Mouse (Mus musculus) ES-CJ7 (cell line): Measurements from ENCODE around the gene Gmds.
A peak's percentile ranks its signal among the peaks of the same experiment; 100 is the strongest.

ENCODE experiments used
- DNase-seq: peaks from one replicate; pipeline ENCODE4 v3.0.0; 2011; ENCODE audit warnings: low read depth, low spot score

The Gmds gene

DNA sequence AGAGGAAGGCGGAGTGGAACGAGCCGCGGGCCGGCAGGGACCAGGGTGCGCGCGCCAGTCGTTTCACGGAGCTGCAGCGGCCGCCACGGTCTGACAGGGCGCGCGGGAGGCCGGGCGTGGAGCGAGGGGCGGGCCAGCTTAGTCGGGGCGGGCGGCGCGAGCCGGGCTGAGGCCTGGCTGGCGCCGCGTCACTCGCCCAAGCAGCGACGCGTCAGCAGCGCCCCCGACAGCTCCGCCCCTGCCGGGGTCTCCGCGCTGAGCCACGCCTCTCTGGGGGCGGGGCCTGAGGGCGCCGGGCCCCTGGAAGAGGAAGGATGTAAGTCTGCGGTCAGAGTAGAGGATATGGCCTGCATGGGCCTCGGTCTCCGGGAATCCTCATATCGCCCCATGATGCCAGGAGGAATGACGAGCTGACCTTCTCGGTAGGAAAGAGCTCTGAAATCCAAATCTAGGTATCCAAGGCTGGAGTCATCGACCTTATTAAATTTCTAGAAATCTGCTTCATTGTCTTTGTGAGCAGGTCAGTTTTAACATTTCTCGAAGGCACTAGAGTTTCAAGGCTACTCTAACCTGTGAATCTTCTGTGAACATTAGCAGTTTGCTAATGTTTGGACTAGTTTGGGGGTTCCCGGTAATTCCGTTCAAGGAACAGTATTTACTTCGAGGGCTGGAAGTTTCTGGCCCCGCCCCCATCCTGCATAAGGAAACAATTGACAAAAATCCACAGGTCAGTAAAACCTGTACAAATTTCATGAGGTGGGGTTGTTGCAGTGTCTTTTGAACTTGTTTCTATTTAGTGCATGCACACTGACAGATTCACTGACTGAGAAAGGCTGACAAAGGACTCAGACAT, at the start of gene Gmds:
Gmds (minus strand) TSS at position 228 of the 853 bp plus-strand sequence.
- DNase-seq = peak; percentile 84

DNA sequence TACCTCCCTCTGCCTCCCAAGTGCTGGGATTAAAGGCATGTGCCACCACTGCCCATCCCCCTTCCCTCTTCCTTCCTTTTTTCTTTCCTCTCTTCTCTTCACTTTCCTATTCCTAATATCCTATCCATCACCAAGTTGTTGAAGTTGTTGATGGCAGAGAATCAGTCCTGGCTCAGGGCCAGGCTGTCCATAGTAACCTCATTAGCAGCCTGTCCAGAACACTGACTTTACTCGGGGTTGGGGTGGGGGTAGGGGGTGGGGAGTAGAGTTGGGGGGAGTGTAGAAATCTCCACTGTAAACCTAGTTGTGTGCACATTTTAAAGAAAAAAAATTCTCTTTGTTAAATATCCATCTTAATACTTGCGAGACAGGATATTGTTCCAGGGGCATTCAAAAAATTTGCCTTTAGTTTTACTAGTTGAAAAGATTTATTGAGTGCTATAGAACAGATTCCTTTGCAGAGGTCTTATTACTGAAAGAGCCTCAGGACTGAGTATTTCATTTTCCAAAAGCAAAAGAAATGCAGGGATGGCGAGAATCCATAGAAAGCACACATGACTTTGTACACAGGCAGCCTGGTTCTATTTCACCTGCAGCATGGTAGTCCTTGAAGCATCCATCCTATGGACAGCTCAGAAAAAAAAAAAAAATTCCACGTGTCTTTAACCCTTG, 47.0 kb upstream of the Gmds start:
- DNase-seq = no peak

DNA sequence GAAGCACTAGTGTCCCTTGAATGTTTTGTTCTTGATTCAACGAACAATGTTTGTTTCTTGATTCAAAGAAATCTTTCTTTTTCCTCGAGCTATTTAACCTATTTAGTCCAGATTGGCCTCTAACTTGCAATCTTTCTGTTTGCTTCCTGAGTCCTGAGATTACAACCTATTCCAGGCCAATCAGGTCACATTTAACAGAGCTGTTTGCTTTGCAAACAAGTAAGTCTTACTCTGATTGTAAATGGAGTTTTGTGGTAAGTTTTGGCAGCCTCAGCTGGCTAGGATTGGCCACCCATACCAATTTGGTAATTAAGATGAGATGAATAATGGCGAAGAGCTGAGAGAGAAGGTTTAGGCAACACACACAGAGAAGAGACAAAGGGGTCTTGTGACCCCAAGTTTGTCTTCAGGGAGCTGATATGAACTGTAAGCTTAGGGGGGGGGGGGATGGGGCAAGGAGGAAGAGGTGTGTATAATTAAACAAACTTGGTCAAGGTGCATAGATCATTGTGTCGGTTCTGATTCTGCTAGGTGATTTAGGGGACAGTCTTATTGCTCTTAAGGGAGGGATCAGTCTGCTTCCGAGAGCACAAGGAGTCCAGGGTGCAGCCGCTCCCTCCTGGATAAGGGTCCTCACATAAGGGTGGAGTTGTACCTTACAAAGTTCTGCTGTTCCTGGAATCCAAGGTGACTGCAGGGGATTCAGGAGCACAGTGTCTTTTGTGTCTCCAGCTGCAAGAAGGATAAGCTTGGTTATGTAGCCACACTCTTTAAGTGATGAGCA, 43.9 kb upstream of the Gmds start:
- no peak for DNase-seq

DNA sequence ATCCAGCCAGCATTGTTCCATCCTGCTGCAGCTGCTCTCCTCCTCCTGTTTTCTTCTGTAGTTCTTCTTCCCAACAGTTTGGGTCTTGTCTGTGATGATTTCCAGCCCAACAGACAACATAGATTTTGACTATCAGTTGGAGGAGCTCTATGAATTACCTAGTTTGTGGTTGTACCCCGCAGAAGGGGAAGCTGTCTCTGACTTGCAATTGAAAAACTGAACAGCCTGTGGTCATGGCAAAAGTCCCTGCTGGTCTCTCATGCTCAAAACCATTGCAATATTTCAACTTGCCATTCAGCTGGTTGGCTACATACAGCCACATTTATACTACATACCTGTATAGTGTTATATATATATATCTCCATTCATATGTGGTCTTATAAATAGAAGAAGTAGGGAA, 40.1 kb upstream of the Gmds start:
- no peak for DNase-seq

DNA sequence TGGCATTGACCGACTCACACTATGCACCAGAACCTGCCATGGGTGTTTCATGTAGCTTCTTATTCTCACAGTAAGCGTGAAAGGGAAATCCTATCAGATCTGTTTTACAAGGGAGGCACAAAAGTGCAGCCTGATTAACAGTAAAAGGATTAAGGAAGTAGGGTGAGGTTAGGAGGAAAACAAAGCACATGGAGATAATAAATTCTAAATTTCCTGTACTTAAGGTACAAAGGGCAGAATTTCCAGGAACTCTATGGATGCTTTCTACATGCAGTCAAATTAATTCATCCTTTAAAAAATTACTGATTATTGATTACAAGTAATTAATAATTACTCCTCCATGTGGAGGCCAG, 34.0 kb upstream of the Gmds start:
- DNase-seq = no peak

DNA sequence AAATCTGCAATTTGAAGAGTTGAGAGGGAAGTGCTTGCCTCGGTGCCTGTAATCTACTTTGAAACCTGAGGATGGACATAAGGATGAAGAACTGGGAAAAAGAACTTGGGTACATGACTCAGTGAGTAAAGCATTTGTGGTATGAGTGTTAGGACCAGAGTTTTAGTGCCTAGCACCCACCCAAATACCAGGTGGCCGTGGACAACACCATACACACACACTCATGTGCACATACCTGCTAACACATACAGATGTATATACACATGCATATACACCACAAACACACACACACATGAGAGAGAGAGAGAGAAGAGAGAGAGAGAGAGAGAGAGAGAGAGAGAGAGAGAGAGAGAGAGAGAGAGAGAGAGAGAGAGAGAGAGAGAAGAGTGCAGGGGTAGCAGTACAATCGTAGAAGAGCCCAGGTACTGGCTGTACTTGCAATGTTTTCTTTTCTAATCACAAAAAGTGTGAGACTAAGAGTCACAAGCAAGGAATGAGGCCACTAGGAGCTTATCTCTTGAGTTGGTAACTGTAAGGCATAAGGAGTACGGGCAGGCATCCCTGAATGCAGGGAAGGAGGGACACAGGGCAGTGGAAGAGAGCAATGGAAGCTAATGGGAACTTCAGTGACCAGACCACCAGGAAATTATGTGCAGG, 33.5 kb upstream of the Gmds start:
- DNase-seq = no peak

DNA sequence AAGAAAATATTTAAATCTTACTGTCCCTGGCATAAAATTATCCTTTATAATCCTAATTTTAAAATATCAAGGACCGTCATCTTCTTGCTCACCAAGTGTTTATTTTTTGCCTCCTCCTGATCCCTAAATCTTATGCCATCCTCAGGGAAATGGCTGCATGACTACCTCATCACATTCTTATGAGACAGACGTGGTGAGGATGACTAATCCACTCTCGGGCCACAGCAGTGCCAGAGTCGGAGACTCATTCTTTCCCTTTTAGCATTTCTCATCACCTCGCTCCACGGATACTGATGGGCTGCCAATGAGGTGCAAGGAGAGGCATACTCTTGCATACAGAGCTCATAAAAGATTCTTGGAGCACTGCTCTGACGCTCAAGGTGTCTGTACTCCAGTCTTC, 32.2 kb upstream of the Gmds start:
- DNase-seq = no peak

DNA sequence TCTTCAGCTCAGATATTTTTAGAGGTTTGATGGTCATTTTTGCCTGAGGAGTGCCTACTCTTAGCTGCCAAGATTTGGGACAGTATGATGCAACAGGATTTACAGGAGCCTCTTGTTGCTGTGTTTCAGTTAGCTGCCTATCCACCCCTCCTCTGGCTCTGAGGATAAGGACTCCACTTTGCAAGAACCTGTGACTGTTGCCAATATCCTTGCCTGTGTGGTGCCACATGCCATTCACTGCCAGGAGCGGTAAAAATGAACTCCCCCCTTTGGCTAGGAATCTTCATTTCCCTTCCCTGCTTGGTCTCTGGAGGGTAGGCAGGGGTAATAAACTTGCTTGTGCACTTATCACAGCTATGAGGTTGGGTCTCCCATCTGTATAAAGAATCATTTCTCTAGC, 31.6 kb upstream of the Gmds start:
- no peak for DNase-seq

DNA sequence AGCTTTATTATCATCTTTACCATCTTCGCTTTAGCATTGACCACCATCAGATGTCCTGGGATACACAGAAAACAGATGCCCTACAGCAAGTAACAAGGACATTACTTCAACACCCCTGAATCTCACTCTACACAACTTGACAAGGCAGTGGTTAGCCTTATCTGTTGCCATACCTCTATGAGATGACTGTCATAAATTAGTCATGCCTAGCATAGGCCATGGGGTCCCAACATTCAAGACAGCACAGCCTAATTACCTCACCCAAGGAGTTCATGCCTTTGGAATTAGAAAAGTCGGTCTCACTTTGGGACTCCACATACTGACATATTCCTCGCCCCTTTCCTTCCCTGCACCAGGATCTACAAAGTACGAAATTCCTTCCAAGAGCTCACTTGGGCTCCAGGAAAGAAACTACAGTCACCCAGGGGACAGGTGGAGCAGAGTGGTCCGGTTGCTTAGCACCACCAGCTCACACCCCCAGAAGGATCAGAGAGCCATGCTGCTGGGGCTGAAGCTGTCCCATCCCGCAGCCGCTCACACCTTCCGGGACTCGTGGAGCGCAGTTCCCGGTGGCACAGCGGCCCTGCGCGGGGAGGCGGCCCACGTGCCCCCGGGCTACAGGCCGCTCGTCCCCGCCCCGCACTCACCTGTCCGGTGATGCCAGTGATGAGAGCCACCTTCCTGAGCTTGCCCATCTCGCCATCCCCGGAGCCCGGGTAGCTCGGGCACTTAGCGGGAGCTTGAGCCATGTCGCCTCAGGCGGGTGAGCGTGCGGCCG, 616 bp downstream of the Gmds start:
- peak; percentile 27 for DNase-seq

DNA sequence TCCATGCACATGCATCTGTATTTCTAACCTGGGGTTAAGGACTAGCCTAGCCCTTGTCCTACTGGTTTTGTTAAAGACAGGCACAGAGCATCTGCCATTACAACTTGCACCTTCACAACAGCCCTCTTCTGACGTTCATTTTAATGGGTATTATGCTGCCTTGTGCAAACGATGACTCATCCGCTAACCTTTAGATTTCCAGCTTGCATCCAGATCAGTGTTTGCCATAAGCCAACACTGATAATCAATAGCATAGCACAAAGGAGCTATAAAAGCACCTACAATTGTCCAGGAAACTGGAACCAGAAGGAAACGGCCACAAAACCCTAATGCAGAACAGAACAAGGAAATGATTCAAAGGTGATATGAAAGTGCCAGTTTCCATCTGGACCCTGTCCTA, 20.2 kb downstream of the Gmds start:
- DNase-seq = no peak

DNA sequence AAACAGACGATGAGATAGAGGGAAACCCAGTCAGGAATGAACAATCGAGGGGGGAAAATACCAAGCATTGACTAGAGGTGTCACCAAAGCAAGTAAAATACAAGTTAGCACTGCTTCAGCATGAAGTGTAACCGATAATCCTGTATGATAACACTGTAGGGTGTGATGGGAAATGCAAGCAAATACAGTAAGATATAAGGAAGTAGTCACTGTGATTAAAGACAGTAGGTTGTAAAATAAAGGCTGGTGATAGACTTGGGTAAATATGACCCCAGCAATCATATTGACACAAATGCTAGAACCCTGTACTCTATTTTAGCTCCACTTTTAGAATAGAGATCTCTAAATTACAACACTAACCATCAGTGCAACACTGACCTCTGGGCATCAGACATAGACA, 21.2 kb downstream of the Gmds start:
- no peak for DNase-seq

DNA sequence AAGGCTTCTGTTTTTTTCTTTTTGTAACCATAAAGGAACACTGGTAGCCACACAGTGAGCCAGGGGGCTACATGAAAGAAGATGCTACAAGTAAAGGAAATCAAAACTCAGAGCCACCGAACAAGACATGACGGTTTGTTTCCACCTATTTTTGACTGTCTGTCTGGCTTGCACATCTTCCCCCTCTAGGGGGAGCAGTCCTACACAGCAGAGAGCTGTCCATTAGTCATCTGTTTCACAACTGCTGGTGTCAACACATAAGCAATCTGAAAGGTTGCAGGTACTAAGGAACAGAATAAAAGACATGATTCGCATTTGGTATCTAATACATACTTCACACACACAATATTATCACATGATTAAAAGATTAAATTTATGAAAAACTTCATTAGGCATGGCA, 25.9 kb downstream of the Gmds start:
- peak; percentile 46 for DNase-seq

DNA sequence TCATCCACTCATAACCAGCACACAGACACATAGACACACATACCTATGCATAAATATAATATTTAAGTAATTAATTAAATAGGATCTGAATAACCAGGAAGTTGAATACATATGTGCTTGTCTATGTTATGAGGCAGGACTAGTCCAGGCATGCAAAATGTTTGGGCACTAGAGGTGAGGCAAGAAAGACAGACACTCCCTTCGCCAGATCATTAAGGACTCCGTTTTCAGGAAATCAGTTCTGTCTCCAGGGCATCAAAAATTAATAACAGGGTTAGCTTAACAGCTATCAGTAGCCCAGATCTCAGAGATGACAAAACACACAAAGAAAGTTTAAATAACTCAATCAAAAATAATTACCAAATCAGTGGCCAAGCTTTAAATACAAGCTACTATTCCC, 27.1 kb downstream of the Gmds start:
- DNase-seq = no peak

DNA sequence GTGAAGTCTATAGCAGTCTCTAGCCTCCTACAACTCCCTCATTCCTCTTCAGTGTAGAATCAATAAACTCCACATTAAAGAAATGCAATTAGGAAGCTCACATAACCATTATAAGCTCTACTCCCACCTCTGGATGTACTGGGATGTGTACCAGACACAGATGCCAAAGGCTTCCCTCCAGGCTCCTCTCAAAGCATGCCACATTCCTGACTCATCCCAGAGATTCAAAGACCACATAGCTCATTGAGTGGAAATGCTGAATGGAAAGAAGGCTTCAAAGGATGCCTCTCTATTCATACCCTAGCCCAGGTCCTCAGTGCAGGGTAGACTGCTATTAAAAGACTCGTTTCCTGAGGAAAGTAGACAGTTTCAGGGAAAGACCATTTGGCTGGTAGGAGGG, 40.1 kb downstream of the Gmds start:
- no peak for DNase-seq

DNA sequence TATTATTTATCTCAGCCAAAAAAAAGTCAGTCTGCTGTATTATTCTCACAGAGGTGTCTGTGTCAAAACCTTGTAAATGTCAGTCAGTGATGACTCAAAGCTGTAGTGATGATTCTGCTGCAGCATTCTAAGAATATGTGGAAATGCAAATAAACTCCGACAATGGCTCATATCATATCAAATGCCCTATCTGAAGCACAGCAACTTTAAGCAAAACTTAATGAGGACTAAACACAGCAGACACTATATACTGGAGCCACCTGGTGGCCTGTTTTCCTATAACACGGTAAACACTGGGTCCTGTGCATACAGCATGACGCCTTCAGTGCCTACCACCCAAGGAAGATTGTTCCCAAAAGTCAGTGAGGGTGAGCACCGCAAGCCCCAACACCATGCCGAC, 41.1 kb downstream of the Gmds start:
- DNase-seq = peak; percentile 31

DNA sequence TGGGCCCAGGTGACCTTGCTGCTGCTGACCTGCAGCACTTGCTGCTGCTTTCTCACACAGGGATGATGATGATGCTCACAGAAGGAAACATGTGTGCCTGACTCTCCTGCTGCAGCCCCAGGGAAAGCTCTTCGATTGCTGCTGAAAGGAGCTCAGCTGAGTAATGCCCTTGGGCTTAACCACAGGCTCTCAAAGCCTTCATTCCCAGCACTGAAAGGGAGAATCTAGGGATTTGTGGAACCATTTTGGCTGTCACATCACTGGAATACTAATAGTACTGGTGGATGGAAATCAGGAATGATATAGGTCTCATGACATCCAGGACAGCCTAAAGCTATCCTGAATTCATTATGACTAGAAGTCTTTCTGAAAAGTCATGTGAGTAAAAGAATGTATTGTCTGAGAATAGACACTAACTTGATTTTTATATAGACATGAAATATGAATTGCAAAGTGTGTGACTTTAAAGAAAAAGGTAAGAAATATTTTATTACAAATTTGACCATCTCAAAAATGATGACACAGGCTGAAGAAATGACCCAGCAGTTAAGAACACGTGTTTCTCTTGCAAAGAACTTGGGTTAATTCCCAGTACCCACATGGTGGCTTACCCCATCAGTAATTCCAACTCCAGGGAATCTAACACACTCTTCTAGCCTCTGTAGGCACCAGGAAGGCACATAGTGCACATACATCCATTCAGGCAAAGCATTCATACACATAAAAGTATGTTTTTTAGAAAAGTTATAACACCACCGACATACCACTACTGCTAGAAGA, 43.9 kb downstream of the Gmds start:
- no peak for DNase-seq

DNA sequence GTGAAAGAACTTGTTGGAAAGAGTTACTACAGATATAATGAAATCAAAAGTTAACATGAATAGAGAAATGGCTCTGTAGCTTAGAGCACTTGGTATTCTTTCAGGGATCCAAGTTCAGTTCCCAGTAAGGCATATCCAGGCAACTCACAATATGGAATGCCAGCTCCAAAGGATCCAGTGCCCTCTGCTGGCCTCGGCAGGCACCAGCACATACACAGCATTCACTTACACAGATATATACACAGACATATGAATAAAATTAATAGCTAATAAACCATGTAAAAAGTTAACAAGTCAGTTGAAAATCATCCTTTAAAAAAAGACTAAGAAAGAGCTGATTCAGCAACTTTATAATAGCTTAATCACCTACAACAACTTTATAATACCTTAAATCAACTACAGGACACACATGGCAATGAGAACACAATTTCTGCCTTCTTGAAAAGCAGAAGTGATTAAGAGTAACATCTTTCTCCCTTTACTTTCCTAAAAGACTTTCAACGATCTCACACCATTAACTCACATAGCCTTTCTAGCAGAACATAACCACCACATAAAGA, 65.5 kb downstream of the Gmds start:
- peak; percentile 31 for DNase-seq

DNA sequence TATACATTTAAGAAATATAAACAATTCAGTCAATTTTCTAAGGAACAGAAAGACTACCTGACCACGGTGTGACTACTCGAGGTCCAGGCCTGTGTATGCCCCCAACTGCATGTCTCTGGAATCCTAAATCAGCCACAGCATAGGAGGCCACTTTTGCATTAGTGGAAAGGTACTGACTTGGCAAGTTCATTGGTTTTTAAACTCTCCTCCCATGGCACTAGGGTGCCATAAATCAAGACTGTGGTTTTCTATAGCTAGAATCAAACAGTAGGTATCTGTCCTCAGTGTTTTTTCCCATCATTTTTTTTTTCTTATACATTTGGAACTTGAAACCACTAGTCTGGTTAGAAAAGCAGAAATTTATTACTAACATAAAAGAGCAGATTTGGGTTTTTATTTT, 68.8 kb downstream of the Gmds start:
- DNase-seq = no peak

DNA sequence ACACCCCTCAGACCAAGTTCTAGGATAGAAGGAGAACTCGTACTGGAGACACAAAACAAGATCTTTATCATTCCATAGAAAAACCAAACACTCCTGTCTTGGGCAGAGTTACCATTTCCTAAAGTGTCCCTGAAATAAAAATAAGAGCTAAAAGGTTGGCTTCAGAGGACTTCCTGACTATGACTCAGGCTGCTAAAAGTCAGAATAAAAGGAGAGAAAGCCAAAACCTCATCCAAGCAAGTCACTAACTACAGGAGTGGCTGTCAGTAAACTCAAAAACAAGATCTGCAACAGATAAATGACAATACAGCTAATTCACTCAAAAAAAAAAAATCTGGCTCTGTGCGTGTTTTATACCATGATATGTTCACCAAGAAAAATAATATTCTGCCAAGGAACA, 69.3 kb downstream of the Gmds start:
- no peak for DNase-seq

DNA sequence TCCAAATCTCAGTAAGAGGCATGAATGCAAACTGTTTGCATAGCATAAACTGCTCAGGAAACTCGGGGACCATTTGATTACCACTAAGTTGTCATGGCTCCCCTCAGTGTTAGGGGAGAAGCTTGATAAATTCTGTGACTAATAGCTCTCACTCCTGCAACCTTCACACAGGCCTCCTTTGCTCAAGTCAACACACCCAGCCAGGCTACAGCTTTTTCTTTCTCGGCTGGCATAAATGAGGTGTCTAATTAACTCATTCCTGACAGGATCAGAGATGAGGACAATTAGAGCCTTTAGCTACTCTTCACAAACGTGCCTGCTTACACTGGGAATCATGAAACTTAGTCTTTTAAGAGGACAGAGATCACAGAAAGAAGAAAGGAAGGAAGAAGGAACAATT, 70.3 kb downstream of the Gmds start:
- no peak for DNase-seq
